Mouse (Mus musculus): ENCODE results near the gene Hspb2.

- TF ChIP-seq CTCF (IDR thresholded peaks at IDR 0.05) (no peak), EP300 (IDR thresholded peaks at IDR 0.05) (no peak)
Observed at GRCm38 (mm10) chr9:50711337-50711736, 40.8 kb downstream of the Hspb2 start.

All from lung, postnatal 0 days (tissue).